Mouse (Mus musculus) gastrocnemius, adult 2 months (tissue): Measurements from ENCODE around the gene Rnf207. TPM values are rescaled to one million over a fixed set of nuclear protein-coding genes. Genes with fewer than 3 reads are reported as not detected.
A peak's percentile ranks its signal among the peaks of the same experiment; 100 is the strongest.

Experiments used
- DNase-seq: peaks from one replicate; pipeline ENCODE4 v3.0.0; 2022
- H3K27ac ChIP-seq: fragments of 200-600 bp; 2 replicates; pipeline ENCODE4 v1.8.1; 2022; ENCODE audit warnings: mild to moderate bottlenecking
- H3K4me3 ChIP-seq: fragments of 200-600 bp; 2 replicates; pipeline ENCODE4 v1.8.1; 2022; ENCODE audit warnings: mild to moderate bottlenecking, moderate library complexity
- CTCF ChIP-seq: fragments of 200-600 bp; IDR thresholded peaks from 2 replicates; pipeline ENCODE4 v1.8.1; 2022; ENCODE audit warnings: antibody characterized with exemption, mild to moderate bottlenecking, moderate library complexity
- intact Hi-C: fragments of 180-260 bp; cut with DNase I; formaldehyde crosslinking; loops from one replicate; pipeline ENCODE4 v1.15.1; 2025
- total RNA-seq, 2 experiments: library from RNA; stranded (reverse); gene quantifications; 2 replicates each; pipeline ENCODE4 v1.2.3; 2021

Rnf207 gene
- total RNA-seq, 2 experiments from 2014 or later, result not detected

- intact Hi-C loops, result loop anchor here (2.0 kb wide), 1 partner anchor 58 kb away; no protein-coding TSS in a partner anchor
These were observed 46.2 kb downstream of the Rnf207 start for GRCm38 (mm10) chr4:152272449-152273049.

GRCm38 (mm10) chr4:152272006-152272405, 46.8 kb downstream of the Rnf207 start:
- H3K27ac ChIP-seq, result peak overlapping the region; percentile 86

More at GRCm38 (mm10) chr4:152272449-152273049, 46.2 kb downstream of the Rnf207 start:
- Histone ChIP-seq H3K4me3 (no peak overlapping the region), H3K27ac (peak overlapping the region; percentile 86)
- peak; percentile 53 for TF ChIP-seq CTCF
- peak; percentile 82 for DNase-seq

GRCm38 (mm10) chr4:152271334-152271733, 47.5 kb downstream of the Rnf207 start:
- H3K4me3 ChIP-seq, result no peak overlapping the region
- no peak for TF ChIP-seq CTCF
- intact Hi-C loops, result no loop called here
- peak overlapping the region; percentile 86; the same call in 1 of the 2 replicates for H3K27ac ChIP-seq
- no peak for DNase-seq

More at GRCm38 (mm10) chr4:152272006-152272405, 46.8 kb downstream of the Rnf207 start:
- no peak overlapping the region for H3K4me3 ChIP-seq
- intact Hi-C loops, result loop anchor here (2.0 kb wide), 1 partner anchor 57 kb away; no protein-coding TSS in a partner anchor
- no peak for TF ChIP-seq CTCF
- DNase-seq, result peak; percentile 56

- H3K27ac ChIP-seq, result peak overlapping the region; percentile 62
- no peak for TF ChIP-seq CTCF
- intact Hi-C loops, result no loop called here
These were observed 48.2 kb downstream of the Rnf207 start for GRCm38 (mm10) chr4:152270599-152270998.

GRCm38 (mm10) chr4:152269967-152270366, 48.8 kb downstream of the Rnf207 start:
- Histone ChIP-seq H3K4me3 (no peak overlapping the region), H3K27ac (peak overlapping the region; percentile 62; the same call in 1 of the 2 replicates)
- intact Hi-C loops, result no loop called here
- no peak for TF ChIP-seq CTCF
- no peak for DNase-seq

More at GRCm38 (mm10) chr4:152270599-152270998, 48.2 kb downstream of the Rnf207 start:
- DNase-seq, result peak; percentile 53
- no peak overlapping the region for H3K4me3 ChIP-seq

GRCm38 (mm10) chr4:152267748-152268369, 50.9 kb downstream of the Rnf207 start:
- Histone ChIP-seq H3K4me3 (no peak overlapping the region), H3K27ac (peak overlapping the region; percentile 78)
- intact Hi-C loops, result no loop called here
- TF ChIP-seq CTCF, result no peak
- DNase-seq, result peak; percentile 84

- DNase-seq, result peak; percentile 91
- Histone ChIP-seq H3K4me3 (no peak overlapping the region; the same call in 1 of the 2 replicates), H3K27ac (peak overlapping the region; percentile 80)
- TF ChIP-seq CTCF, result no peak
- intact Hi-C loops, result no loop called here
These were observed 52.4 kb downstream of the Rnf207 start for GRCm38 (mm10) chr4:152266236-152266895.

- intact Hi-C loops, result no loop called here
- no peak for DNase-seq
- Histone ChIP-seq H3K27ac (peak overlapping the region; percentile 80), H3K4me3 (no peak overlapping the region)
- TF ChIP-seq CTCF, result no peak
These were observed 53.0 kb downstream of the Rnf207 start for GRCm38 (mm10) chr4:152265791-152266190.

GRCm38 (mm10) chr4:152264867-152265568, 53.8 kb downstream of the Rnf207 start:
- intact Hi-C loops, result no loop called here
- peak overlapping the region; percentile 80; the same call in 1 of the 2 replicates for H3K27ac ChIP-seq
- TF ChIP-seq CTCF, result peak; percentile 39; the same call in 1 of the 2 replicates
- DNase-seq, result no peak
- no peak overlapping the region for H3K4me3 ChIP-seq

GRCm38 (mm10) chr4:152264177-152264530, 54.6 kb downstream of the Rnf207 start:
- intact Hi-C loops, result no loop called here
- peak overlapping the region; percentile 76 for H3K27ac ChIP-seq

GRCm38 (mm10) chr4:152263512-152264176, 55.1 kb downstream of the Rnf207 start:
- intact Hi-C loops, result no loop called here
- no peak overlapping the region for H3K4me3 ChIP-seq
- H3K27ac ChIP-seq, result peak overlapping the region; percentile 76
- no peak for DNase-seq
- no peak for TF ChIP-seq CTCF

More at GRCm38 (mm10) chr4:152264177-152264530, 54.6 kb downstream of the Rnf207 start:
- no peak for TF ChIP-seq CTCF
- no peak overlapping the region for H3K4me3 ChIP-seq
- no peak for DNase-seq

- Histone ChIP-seq H3K27ac (peak overlapping the region; percentile 76), H3K4me3 (no peak overlapping the region)
- intact Hi-C loops, result no loop called here
- DNase-seq, result no peak
- TF ChIP-seq CTCF, result no peak
These were observed 55.7 kb downstream of the Rnf207 start for GRCm38 (mm10) chr4:152263089-152263488.
